Mouse (Mus musculus): ENCODE measurements at regions not wholly inside any gene's neighbourhood (a gene's known extent, or its start where the extent isn't known, plus 50 kb on each side); places are given as distances from the start of the nearest gene placed in this dataset.

DNA sequence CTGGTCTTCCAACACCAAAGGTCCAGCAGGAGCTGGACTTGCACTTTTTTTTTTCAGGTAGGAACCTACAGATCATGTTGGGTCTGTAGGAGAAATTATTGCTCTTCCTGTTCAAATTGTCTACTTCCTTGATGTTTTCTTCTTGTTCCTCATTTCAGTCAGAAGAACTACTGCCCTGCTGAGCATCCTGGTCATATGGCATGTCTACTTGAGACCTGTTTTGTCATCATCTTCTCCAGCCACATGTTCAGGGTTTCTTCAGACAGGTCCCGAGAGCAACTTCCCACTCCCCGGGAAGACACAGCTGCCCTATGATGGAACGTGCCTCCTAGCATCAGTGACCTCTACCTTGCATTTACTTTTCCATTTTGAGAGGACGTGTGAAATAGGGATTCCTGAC is 132.6 kb upstream of the Klf4 start:
- DNase-seq: no peak

- no peak for DNase-seq
These were observed 131.6 kb upstream of the Klf4 start for GRCm38 (mm10) chr4:55663856-55664255.

DNA sequence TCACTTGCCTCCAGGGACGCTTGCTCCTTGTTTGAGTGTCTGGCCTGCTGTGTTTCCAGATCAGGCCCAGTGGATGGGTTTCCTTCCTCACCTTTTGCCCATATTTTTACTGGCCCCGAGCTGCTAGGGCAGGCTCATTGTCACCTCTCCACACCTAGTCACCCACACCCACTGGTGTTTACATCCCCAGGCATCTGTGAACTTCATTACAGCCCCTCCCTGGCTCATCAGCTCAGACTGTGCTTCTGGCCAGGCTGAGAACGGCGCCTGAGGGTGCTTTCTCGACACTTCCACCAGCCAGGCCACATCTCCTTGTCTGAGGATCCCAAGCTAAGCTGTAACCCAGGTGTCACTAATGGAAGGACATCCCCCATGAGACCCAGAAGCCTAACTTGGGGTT is 129.8 kb upstream of the Klf4 start:
- no peak for DNase-seq

DNA sequence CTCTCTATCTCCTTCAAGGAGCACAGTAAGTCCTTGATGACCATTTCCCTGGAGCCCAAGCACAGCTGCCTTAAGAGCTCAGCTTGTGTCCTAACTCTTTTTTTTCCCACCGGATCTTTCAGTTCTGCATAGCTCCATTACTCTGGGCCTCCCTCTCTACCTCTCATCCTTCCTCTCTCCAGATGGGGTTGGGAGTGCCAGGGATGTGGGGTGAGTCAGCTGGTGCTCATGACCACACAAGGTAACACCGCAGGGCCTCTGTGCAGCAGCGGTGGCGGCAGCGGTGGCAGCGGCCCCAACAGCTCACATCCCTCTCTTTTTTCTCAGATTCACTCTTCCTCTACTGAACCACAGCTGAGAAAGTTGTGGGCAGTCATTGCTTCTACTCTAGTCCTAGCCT is 126.6 kb upstream of the Klf4 start:
- DNase-seq: no peak

DNA sequence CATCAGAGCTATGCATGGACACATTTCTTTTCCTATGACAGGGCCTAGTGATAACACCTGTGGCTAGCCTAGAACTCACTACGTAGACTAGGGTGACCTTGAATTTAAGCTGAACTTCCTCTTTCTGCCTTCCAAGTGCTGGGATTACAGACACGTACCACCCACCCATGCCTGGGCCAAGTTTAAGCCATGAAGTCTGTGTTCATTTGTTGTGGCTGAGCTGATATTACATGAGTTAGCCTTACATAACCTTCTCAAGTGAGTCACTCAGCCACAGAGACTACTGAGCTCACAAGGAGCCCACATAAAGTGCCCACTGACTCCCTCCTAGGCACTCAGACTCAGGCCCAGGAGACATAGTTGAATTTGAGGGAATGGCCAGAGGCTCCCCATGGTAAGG is 123.1 kb upstream of the Klf4 start:
- peak in 1 of 2 experiments; percentile 27 for DNase-seq

GRCm38 (mm10) chr4:55652628-55653027 is 120.4 kb upstream of the Klf4 start:
- DNase-seq: no peak

GRCm38 (mm10) chr4:55651811-55652410 is 119.6 kb upstream of the Klf4 start:
- peak in 1 of 2 experiments; percentile 31 for DNase-seq

- DNase-seq: peak; percentile 92 to 94
These were observed 118.9 kb upstream of the Klf4 start for GRCm38 (mm10) chr4:55651051-55651763.

GRCm38 (mm10) chr4:55650186-55650585 is 117.9 kb upstream of the Klf4 start:
- peak; percentile 49 to 54 for DNase-seq

- DNase-seq: no peak
These were observed 116.1 kb upstream of the Klf4 start for GRCm38 (mm10) chr4:55648376-55648775.

- no peak for DNase-seq
These were observed 113.2 kb upstream of the Klf4 start for GRCm38 (mm10) chr4:55645432-55645831.

GRCm38 (mm10) chr4:55644895-55645294 is 112.6 kb upstream of the Klf4 start:
- no peak for DNase-seq

GRCm38 (mm10) chr4:55634946-55635511 is 102.8 kb upstream of the Klf4 start:
- no peak for DNase-seq

GRCm38 (mm10) chr4:55631157-55631556 is 98.9 kb upstream of the Klf4 start:
- DNase-seq: no peak

DNA sequence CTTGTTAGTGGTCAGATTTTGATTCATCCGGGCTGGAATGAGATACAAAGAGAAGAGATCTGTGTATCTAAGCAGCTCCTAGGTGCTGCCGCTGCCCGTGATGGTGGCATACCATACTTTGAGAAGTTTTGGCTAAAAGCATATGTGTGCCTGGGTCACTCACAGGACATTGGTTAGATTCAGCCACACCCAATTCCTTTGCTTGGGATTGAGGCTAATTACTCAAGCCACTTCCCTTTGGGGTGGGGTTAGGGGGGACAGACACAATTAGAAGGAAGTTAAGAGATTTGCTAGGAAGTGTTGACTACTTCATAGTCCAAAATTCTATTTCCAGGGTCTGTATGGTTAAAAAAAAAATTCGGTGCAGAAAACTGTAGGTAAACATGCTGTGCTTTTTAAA is 97.9 kb upstream of the Klf4 start:
- DNase-seq: peak in 1 of 2 experiments; percentile 43

DNA sequence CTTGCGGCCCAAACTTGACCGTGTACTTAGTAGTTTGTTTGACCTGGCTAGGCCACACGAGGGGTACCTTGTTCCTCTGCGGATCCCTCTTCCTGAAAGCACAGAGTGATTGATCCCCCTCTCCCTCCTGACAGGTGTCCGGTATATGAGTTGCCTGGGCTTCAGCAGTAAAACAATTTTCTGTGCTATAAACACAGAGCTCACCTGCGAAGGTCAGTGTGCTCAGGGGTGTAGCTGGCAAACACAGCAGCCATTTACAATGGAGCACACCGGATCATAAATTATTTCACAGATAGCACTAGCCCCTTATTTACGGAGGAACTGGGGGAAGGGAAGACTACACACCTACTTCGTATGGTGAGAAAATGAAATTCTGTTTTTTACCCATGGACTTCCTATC is 92.5 kb upstream of the Klf4 start:
- DNase-seq: no peak

DNA sequence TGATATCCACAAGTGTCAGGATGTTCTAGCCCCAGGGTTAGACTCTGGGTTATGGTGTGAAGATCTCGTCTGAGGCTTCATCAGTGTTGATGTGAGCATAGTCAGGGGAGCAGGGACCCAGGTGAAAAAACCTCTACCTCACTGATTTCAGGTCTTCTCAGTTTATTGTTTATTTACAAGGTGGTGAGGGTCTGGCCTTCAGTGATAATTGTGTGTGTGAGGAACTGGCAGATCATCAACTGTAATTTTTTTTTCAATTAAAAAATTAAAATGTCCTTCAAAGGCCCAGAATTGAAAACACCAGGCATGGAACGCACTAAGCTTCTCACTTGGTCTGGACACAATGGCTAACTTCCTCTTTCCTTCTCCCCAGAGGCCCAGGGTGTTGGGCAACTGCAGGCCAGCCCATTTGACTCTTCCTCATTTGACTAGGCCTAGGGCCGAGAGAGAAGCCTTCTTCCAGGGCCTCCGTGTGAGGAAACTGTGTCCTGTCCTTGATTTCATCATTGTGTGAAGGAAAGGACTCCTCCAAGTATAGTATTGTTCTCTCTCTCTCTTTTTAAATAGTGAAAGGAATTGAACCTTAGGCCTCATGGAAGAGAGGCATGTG is 91.0 kb upstream of the Klf4 start:
- DNase-seq: peak; percentile 66 to 72

DNA sequence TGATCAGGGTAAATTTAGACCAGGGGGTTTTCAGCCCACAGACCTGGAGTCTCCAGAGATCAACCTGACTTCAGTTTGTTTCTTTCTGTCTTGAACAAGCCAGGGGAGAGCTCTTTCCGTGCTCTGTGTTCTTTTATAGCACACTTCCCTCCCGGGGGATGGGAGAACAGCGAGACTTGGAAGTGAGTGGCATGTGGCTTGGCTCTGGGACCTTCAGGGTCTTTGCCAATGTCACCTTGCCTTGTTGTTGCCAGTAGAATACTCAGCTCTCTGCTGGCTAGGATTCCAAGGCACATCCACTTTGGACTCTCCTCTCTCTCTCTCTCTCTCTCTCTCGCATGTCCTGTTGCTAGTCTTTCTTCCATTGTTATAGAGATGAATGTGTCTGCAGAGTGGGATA is 90.4 kb upstream of the Klf4 start:
- DNase-seq: no peak

- DNase-seq: peak in 1 of 2 experiments; percentile 22
These were observed 87.6 kb upstream of the Klf4 start for GRCm38 (mm10) chr4:55619891-55620290.

GRCm38 (mm10) chr4:55615808-55616207 is 83.5 kb upstream of the Klf4 start:
- no peak for DNase-seq

DNA sequence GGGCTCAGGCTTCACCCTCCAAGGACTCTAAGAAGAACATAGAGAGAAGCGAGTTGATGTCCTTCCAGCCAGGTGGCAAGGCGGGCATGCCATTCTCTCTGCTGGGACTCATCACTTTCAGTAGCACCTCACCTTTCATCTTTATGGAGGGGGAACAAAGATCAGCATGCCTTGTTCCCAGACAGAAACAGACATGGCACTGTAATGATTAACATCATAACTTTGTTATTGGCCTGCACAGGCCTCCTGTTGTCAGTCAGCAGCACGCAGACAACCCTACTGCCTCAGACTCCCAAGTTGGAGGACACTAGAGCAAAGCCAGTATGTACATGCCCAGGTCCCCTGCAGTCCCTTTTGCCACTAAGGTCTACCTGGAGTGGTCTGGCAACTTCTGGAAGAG is 81.3 kb upstream of the Klf4 start:
- no peak for DNase-seq

GRCm38 (mm10) chr4:55610998-55611397 is 78.7 kb upstream of the Klf4 start:
- no peak for DNase-seq

GRCm38 (mm10) chr4:55609214-55609613 is 76.9 kb upstream of the Klf4 start:
- DNase-seq: no peak

DNA sequence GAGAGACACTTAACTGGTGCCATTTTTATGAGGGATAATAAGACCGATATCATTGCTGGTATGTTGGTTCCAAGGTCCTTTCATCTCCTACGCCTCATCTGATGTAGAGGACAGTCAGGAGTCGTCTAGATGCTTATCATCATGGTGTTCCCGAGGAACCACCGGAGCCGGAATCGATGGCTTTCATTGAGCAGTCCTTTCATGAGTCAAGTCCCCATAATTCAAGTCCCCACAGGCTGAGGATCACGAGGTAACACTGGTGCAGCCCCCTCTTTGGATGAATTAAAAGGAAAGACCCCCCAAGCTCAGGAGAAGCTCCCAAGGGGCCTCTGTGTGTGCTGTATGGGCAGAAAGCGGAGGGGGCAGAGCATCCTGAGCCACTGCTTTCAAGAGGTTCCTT is 73.3 kb upstream of the Klf4 start:
- DNase-seq: no peak
